Mouse (Mus musculus): ENCODE results near the gene Cdc6. TPM values are rescaled to one million over a fixed set of nuclear protein-coding genes. Genes with fewer than 3 reads are reported as not detected.

Gene Cdc6
- polyA plus RNA-seq (2012; rRNA removed) = 0.10 and 0.27 TPM in 2 replicates

DNA sequence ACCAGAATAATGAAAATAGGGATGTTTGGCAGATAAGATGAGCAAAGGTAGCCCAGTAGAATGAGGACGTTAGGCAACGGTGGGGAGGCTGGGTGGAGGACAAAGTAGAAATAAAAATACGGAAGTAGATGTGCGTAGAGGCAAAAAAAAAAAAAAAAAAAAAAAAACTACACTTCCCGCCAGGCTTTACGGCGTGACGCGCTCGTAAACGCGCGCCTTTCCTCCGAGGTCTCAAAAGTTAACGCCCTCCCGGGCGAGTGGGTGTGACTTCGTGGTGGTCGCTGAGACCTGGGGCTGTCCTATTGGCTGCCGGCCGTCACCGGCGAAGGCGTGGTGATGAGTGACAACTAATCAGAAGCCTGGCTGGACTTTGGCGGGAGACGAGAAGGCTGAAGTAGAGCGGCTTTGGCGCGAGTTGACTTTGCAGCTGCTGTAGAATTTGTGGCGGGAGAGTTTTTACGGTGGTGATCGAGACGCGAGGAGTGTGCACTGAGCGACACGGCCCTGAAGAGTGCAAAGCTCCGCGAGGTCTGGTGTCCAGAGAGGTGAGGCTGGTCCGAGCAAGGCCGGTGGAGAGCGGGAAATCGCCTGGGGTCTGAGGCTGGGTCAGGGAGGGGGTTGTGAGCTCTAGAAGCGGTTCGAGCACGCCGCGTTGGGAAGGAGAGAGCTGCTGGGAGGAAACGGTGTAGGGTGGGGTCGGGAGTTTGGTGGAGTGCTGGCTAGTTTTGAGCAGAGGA, at the start of gene Cdc6:
TSS of gene Cdc6 (plus strand) at position 365 of the 737 bp plus-strand sequence.

DNA sequence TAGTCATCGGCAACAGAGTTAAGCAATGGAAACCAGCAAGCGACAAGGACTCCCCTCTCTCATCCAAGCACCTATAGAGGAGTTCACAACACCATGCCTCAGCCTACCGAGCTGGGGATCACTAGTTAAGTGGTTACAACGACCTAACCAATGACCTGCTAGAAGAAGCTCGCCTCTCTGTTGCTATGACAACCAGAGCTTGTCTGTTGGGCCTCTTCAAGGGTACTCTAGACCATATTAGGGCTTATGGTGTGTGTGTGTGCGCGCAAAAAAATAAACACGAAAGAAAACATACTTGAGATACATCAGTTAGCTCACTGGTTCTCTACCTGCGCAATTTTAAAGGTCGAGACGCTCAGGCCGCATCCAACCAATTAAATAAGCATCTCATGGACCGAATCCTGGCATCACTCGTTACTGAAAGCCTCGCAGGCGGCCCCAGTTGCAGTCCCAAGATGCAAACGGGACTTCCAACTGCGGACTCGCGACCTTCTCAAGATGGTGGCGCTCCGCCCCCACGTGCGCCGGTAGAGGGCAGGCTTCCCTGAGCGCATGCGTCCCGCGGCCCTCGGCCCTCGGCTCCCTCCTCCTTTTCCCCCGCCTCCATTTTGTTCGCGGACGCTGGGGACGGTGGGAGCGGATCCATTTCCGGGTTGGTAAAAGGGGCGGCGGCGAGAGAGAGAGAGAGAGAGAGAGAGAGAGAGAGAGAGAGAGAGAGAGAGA, 44.4 kb upstream of the Cdc6 start, which contains the start of gene Wipf2:
TSS of gene Wipf2 (plus strand) at position 611 of the 723 bp plus-strand sequence.

DNA sequence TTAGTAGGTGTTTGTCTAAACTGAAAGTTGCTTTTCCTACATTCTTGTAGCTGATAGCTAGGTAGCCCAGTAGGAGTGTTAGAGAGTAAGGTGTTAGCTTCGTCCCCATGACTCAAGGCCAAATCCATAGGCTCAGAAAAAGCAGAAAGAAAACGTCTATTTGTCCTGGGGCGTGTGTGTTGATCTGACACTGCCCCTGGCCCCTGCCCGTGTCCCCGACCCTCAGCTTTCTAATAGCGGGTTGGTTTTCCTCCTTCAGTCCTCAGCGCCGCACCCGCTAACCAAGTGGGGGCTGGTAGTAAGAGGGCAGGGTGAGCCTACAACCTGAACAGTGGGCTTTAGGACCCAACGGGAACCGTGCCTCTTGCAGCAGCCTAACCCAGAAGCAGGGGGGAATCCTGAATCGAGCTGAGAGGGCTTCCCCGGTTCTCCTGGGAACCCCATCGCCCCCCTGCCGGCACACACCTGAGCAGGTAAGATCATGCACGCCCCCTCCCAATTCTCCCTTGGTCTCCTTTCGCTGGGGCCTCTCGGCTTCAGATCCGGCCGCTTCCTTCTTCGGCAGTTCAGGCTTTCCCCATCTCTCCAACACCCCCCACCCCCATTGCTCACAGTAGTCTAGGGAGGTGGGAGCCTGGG, 20.0 kb downstream of the Cdc6 start, which contains the start of gene Rara:
TSS of gene Rara (plus strand) at position 381 of the 639 bp plus-strand sequence.

Other genes with a start within 250 kb of the Cdc6 start
- gene Gsdma, start 243.4 kb upstream of the Cdc6 start, polyA plus RNA-seq (2012; rRNA removed) = 10.1 and 13.1 TPM in 2 replicates
- 80.1 and 85.7 TPM in 2 replicates for gene Psmd3, start 225.2 kb upstream of the Cdc6 start, polyA plus RNA-seq (2012; rRNA removed)
- gene Csf3, start 206.5 kb upstream of the Cdc6 start, polyA plus RNA-seq (2012; rRNA removed) = 0.05 and 0.17 TPM in 2 replicates
- gene Med24, start 178.4 kb upstream of the Cdc6 start, polyA plus RNA-seq (2012; rRNA removed) = 39.7 and 42.3 TPM in 2 replicates
- gene Thra, start 167.2 kb upstream of the Cdc6 start, polyA plus RNA-seq (2012; rRNA removed) = 39.6 and 53.6 TPM in 2 replicates
- 41.8 and 51.0 TPM in 2 replicates for gene Nr1d1, start 132.5 kb upstream of the Cdc6 start, polyA plus RNA-seq (2012; rRNA removed)
- 13.0 and 27.7 TPM in 2 replicates for gene Msl1, start 112.3 kb upstream of the Cdc6 start, polyA plus RNA-seq (2012; rRNA removed)
- gene Casc3, start 102.9 kb upstream of the Cdc6 start, polyA plus RNA-seq (2012; rRNA removed) = 12.8 and 15.0 TPM in 2 replicates
- gene Rapgefl1, start 71.0 kb upstream of the Cdc6 start, polyA plus RNA-seq (2012; rRNA removed) = 27.1 and 44.2 TPM in 2 replicates
- gene Wipf2, start 44.2 kb upstream of the Cdc6 start, polyA plus RNA-seq (2012; rRNA removed) = 8.5 and 14.1 TPM in 2 replicates
- gene Rara, start 20.0 kb downstream of the Cdc6 start, polyA plus RNA-seq (2012; rRNA removed) = 35.6 and 46.0 TPM in 2 replicates
- 1.8 and 5.1 TPM in 2 replicates for gene Gjd3, start 75.2 kb downstream of the Cdc6 start, polyA plus RNA-seq (2012; rRNA removed)
- gene Top2a, start 116.4 kb downstream of the Cdc6 start, polyA plus RNA-seq (2012; rRNA removed) = 0.35 and 1.1 TPM in 2 replicates
- 88.4 and 198 TPM in 2 replicates for gene Igfbp4, start 133.4 kb downstream of the Cdc6 start, polyA plus RNA-seq (2012; rRNA removed)
- 4.9 and 8.7 TPM in 2 replicates for gene Tns4, start 181.5 kb downstream of the Cdc6 start, polyA plus RNA-seq (2012; rRNA removed)
- gene Ccr7, start 247.3 kb downstream of the Cdc6 start, polyA plus RNA-seq (2012; rRNA removed) = 0.48 and 1.6 TPM in 2 replicates

All from stomach, adult 2 months (tissue).